Comparison of ENCODE assay signal across 1 mouse cellular context in the genomic region with DNA sequence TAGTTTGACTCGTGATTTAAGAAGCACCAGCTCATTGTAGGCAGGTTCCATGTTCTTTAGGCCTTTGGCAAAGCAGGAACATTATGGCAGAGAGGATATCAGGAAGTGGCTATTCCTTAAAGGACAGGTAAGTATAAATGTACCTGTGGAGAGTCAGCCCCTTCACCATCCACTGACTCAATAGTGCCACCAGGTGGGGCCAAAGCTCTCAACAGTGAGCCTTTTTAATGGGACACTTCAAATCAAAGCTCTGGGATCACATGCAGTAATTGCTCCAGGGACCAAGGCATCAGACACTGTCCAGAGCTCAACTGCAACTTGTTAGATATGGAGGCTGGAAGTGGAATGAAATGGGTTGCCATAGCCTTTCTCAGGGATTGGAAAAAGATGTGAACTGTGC.
TF ChIP-seq lines count a peak whose summit lies in the region.

No protein-coding gene starts in this region.

TF ChIP-seq in MEL, 35 proteins besides CTCF, POLR2A, EP300 and RAD21 (continued from another document):
- peak; percentile 28 for TF ChIP-seq SMC3 (IDR thresholded peaks at IDR 0.05; ENCODE audit: low read depth, low read length)
